Mouse (Mus musculus): ENCODE results near the gene Hexim1. TPM values are rescaled to one million over a fixed set of nuclear protein-coding genes. Genes with fewer than 3 reads are reported as not detected.

Hexim1 gene
- polyA plus RNA-seq, 1 experiment from 2014 or later, result 3.4 TPM

- no peaks in the 10 kb centered on the region for H3K27me3 ChIP-seq (ENCODE audit: control insufficient read depth, insufficient read depth, low read length)
- peaks cover 21 to 22% of the 10 kb centered on the region in 2 experiments for H3K4me1 ChIP-seq (ENCODE audit: control insufficient read depth in 2 of 2, insufficient read depth in 2 of 2, low read length in 2 of 2)
- no peak overlapping the region for H3K4me3 ChIP-seq (ENCODE audit: control insufficient read depth in 1 of 2, insufficient read depth in 1 of 2, low read depth in 1 of 2, low read length in 2 of 2)
- no peak for ATAC-seq (ENCODE audit: insufficient number of reproducible peaks, insufficient read depth, low FRiP score, low read depth)
- WGBS, result 39% methylated on average over 12 of the region's 12 CpGs
- H3K36me3 ChIP-seq (ENCODE audit: control insufficient read depth, insufficient read depth, low read length), result no peaks in the 10 kb centered on the region
- H3K27ac ChIP-seq (replicated peaks in 1 of 2; ENCODE audit: control insufficient read depth in 1 of 2, insufficient read depth in 1 of 2, low read depth in 2 of 2, low read length in 2 of 2), result peak overlapping the region in 1 of 2 experiments; percentile 61; a peak in 1 of 4 replicates
- H3K9me3 ChIP-seq (ENCODE audit: control insufficient read depth, low read length), result no peaks in the 10 kb centered on the region
- H3K4me2 ChIP-seq (ENCODE audit: low read length), result peak overlapping the region; percentile 65
- peak overlapping the region; percentile 59; the same call in 1 of the 2 replicates for H3K9ac ChIP-seq (ENCODE audit: low read length)
Measured at GRCm38 (mm10) chr11:103113005-103113404, 3.0 kb upstream of the Hexim1 start.

- H3K27ac ChIP-seq (replicated peaks in 1 of 2; ENCODE audit: control insufficient read depth in 1 of 2, insufficient read depth in 1 of 2, low read depth in 2 of 2, low read length in 2 of 2), result no peak overlapping the region
- H3K4me1 ChIP-seq (ENCODE audit: control insufficient read depth in 2 of 2, insufficient read depth in 2 of 2, low read length in 2 of 2), result peaks cover 21 to 28% of the 10 kb centered on the region in 2 experiments
- no peaks in the 10 kb centered on the region for H3K27me3 ChIP-seq (ENCODE audit: control insufficient read depth, insufficient read depth, low read length)
- 81% methylated on average over 4 of the region's 4 CpGs for WGBS
- no peak for ATAC-seq (ENCODE audit: insufficient number of reproducible peaks, insufficient read depth, low FRiP score, low read depth)
- H3K4me2 ChIP-seq (ENCODE audit: low read length), result no peak overlapping the region
- H3K9ac ChIP-seq (ENCODE audit: low read length), result no peak overlapping the region
- H3K4me3 ChIP-seq (ENCODE audit: control insufficient read depth in 1 of 2, insufficient read depth in 1 of 2, low read depth in 1 of 2, low read length in 2 of 2), result no peak overlapping the region
- H3K36me3 ChIP-seq (ENCODE audit: control insufficient read depth, insufficient read depth, low read length), result no peaks in the 10 kb centered on the region
- no peaks in the 10 kb centered on the region for H3K9me3 ChIP-seq (ENCODE audit: control insufficient read depth, low read length)
Measured at GRCm38 (mm10) chr11:103113771-103114170, 2.3 kb upstream of the Hexim1 start.

GRCm38 (mm10) chr11:103114270-103114943 is 1.6 kb upstream of the Hexim1 start:
- H3K27ac ChIP-seq (replicated peaks in 1 of 2; ENCODE audit: control insufficient read depth in 1 of 2, insufficient read depth in 1 of 2, low read depth in 2 of 2, low read length in 2 of 2), result peak overlapping the region; percentile 86 to 95; a peak in 3 of 4 replicates
- 87% methylated on average over 11 of the region's 11 CpGs for WGBS
- no peaks in the 10 kb centered on the region for H3K27me3 ChIP-seq (ENCODE audit: control insufficient read depth, insufficient read depth, low read length)
- peaks cover 21 to 28% of the 10 kb centered on the region in 2 experiments for H3K4me1 ChIP-seq (ENCODE audit: control insufficient read depth in 2 of 2, insufficient read depth in 2 of 2, low read length in 2 of 2)
- ATAC-seq (ENCODE audit: insufficient number of reproducible peaks, insufficient read depth, low FRiP score, low read depth), result no peak
- no peaks in the 10 kb centered on the region for H3K9me3 ChIP-seq (ENCODE audit: control insufficient read depth, low read length)
- no peaks in the 10 kb centered on the region for H3K36me3 ChIP-seq (ENCODE audit: control insufficient read depth, insufficient read depth, low read length)
- H3K9ac ChIP-seq (ENCODE audit: low read length), result peak overlapping the region; percentile 85
- H3K4me2 ChIP-seq (ENCODE audit: low read length), result peak overlapping the region; percentile 82
- peak overlapping the region; percentile 59 to 93 for H3K4me3 ChIP-seq (ENCODE audit: control insufficient read depth in 1 of 2, insufficient read depth in 1 of 2, low read depth in 1 of 2, low read length in 2 of 2)

GRCm38 (mm10) chr11:103115163-103116007 is 646 bp upstream of the Hexim1 start:
- Histone ChIP-seq H3K27me3 (ENCODE audit: control insufficient read depth, insufficient read depth, low read length) (no peaks in the 10 kb centered on the region), H3K4me2 (ENCODE audit: low read length) (peak overlapping the region; percentile 82), H3K27ac (replicated peaks in 1 of 2; ENCODE audit: control insufficient read depth in 1 of 2, insufficient read depth in 1 of 2, low read depth in 2 of 2, low read length in 2 of 2) (peak overlapping the region; percentile 86 to 95), H3K9ac (ENCODE audit: low read length) (peak overlapping the region; percentile 85), H3K4me1 (ENCODE audit: control insufficient read depth in 2 of 2, insufficient read depth in 2 of 2, low read length in 2 of 2) (peaks cover 21 to 28% of the 10 kb centered on the region in 2 experiments), H3K36me3 (ENCODE audit: control insufficient read depth, insufficient read depth, low read length) (no peaks in the 10 kb centered on the region), H3K4me3 (ENCODE audit: control insufficient read depth in 1 of 2, insufficient read depth in 1 of 2, low read depth in 1 of 2, low read length in 2 of 2) (peak overlapping the region; percentile 59 to 93), H3K9me3 (ENCODE audit: control insufficient read depth, low read length) (no peaks in the 10 kb centered on the region)
- ATAC-seq (ENCODE audit: insufficient number of reproducible peaks, insufficient read depth, low FRiP score, low read depth), result peak; percentile 66
- under 1% methylated on average over 34 of the region's 34 CpGs for WGBS

GRCm38 (mm10) chr11:103116959-103117590 is 1.0 kb downstream of the Hexim1 start:
- peak overlapping the region; percentile 79 to 89 for H3K27ac ChIP-seq (replicated peaks in 1 of 2; ENCODE audit: control insufficient read depth in 1 of 2, insufficient read depth in 1 of 2, low read depth in 2 of 2, low read length in 2 of 2)
- H3K4me1 ChIP-seq (ENCODE audit: control insufficient read depth in 2 of 2, insufficient read depth in 2 of 2, low read length in 2 of 2), result peaks cover 15 to 21% of the 10 kb centered on the region in 2 experiments
- H3K36me3 ChIP-seq (ENCODE audit: control insufficient read depth, insufficient read depth, low read length), result no peaks in the 10 kb centered on the region
- H3K9ac ChIP-seq (ENCODE audit: low read length), result peak overlapping the region; percentile 86
- no peaks in the 10 kb centered on the region for H3K27me3 ChIP-seq (ENCODE audit: control insufficient read depth, insufficient read depth, low read length)
- H3K4me3 ChIP-seq (ENCODE audit: control insufficient read depth in 1 of 2, insufficient read depth in 1 of 2, low read depth in 1 of 2, low read length in 2 of 2), result peak overlapping the region; percentile 73 to 77
- WGBS, result under 1% methylated on average over 35 of the region's 35 CpGs
- peak overlapping the region; percentile 97 for H3K4me2 ChIP-seq (ENCODE audit: low read length)
- no peaks in the 10 kb centered on the region for H3K9me3 ChIP-seq (ENCODE audit: control insufficient read depth, low read length)
- peak; percentile 22; the same call in 1 of the 2 replicates for ATAC-seq (ENCODE audit: insufficient number of reproducible peaks, insufficient read depth, low FRiP score, low read depth)

GRCm38 (mm10) chr11:103117591-103118009 is 1.6 kb downstream of the Hexim1 start:
- no peaks in the 10 kb centered on the region for H3K36me3 ChIP-seq (ENCODE audit: control insufficient read depth, insufficient read depth, low read length)
- H3K9me3 ChIP-seq (ENCODE audit: control insufficient read depth, low read length), result no peaks in the 10 kb centered on the region
- WGBS, result under 1% methylated on average over 38 of the region's 38 CpGs
- H3K27ac ChIP-seq (replicated peaks in 1 of 2; ENCODE audit: control insufficient read depth in 1 of 2, insufficient read depth in 1 of 2, low read depth in 2 of 2, low read length in 2 of 2), result peak overlapping the region; percentile 70 to 89
- H3K9ac ChIP-seq (ENCODE audit: low read length), result peak overlapping the region; percentile 86
- H3K4me3 ChIP-seq (ENCODE audit: control insufficient read depth in 1 of 2, insufficient read depth in 1 of 2, low read depth in 1 of 2, low read length in 2 of 2), result peak overlapping the region; percentile 73 to 77
- H3K27me3 ChIP-seq (ENCODE audit: control insufficient read depth, insufficient read depth, low read length), result no peaks in the 10 kb centered on the region
- H3K4me2 ChIP-seq (ENCODE audit: low read length), result peak overlapping the region; percentile 97
- H3K4me1 ChIP-seq (ENCODE audit: control insufficient read depth in 2 of 2, insufficient read depth in 2 of 2, low read length in 2 of 2), result peaks cover 11 to 18% of the 10 kb centered on the region in 2 experiments
- no peak for ATAC-seq (ENCODE audit: insufficient number of reproducible peaks, insufficient read depth, low FRiP score, low read depth)

- ATAC-seq (ENCODE audit: insufficient number of reproducible peaks, insufficient read depth, low FRiP score, low read depth), result no peak
- Histone ChIP-seq H3K9ac (ENCODE audit: low read length) (peak overlapping the region; percentile 86; the same call in 1 of the 2 replicates), H3K4me3 (ENCODE audit: control insufficient read depth in 1 of 2, insufficient read depth in 1 of 2, low read depth in 1 of 2, low read length in 2 of 2) (peak overlapping the region in 1 of 2 experiments; percentile 73; a peak in 1 of 4 replicates), H3K36me3 (ENCODE audit: control insufficient read depth, insufficient read depth, low read length) (no peaks in the 10 kb centered on the region), H3K4me1 (ENCODE audit: control insufficient read depth in 2 of 2, insufficient read depth in 2 of 2, low read length in 2 of 2) (peaks cover 7 to 12% of the 10 kb centered on the region in 2 experiments), H3K27me3 (ENCODE audit: control insufficient read depth, insufficient read depth, low read length) (no peaks in the 10 kb centered on the region), H3K27ac (replicated peaks in 1 of 2; ENCODE audit: control insufficient read depth in 1 of 2, insufficient read depth in 1 of 2, low read depth in 2 of 2, low read length in 2 of 2) (no peak overlapping the region), H3K4me2 (ENCODE audit: low read length) (peak overlapping the region; percentile 97), H3K9me3 (ENCODE audit: control insufficient read depth, low read length) (no peaks in the 10 kb centered on the region)
- 85% methylated on average over 2 of the region's 2 CpGs for WGBS
Measured at GRCm38 (mm10) chr11:103118866-103119265, 2.8 kb downstream of the Hexim1 start.
